Mouse (Mus musculus): ENCODE data around the gene Fastkd5.

DNA sequence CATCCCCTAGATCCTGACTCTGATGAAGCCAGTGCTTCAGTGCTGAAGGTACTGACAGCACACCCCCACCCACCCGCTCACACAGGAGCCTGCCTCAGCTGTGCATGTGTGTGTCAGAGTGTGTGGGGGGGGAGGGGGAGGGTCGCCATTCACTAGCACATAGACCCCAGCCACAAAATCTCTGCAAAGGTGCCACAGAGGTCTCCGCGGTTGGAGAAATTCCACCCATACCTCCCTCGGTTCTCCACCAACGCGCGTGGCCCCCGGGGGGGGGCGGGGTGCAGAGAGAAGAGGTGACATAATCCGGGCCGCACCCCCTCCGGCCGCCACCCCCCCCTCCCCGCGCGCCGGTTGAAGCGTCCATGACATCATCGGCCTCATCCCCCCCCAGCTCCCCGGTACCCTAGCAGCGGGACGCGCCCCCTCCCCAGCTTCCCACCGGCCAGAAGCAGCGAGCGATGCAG lies 12.4 kb upstream of the Fastkd5 start:
- TF ChIP-seq CTCF (IDR thresholded peaks at IDR 0.05; ENCODE audit: borderline replicate concordance, extremely low read depth, insufficient read depth, insufficient read length) (no peak), POLR2A (IDR thresholded peaks at IDR 0.05; ENCODE audit: borderline replicate concordance, extremely low read depth, insufficient read depth, insufficient read length, poor library complexity, severe bottlenecking) (no peak)
